Mouse (Mus musculus): Measurements from ENCODE around the gene Lsm7. TPM values are rescaled to one million over a fixed set of nuclear protein-coding genes. Genes with fewer than 3 reads are reported as not detected.
A peak's percentile ranks its signal among the peaks of the same experiment; 100 is the strongest.

Gene Lsm7
- polyA plus RNA-seq, 1 experiment from 2014 or later = 351 TPM

- 74% methylated on average over 7 of the region's 7 CpGs for WGBS
- H3K4me3 ChIP-seq = no peak overlapping the region
- no peaks in the 10 kb centered on the region for H3K9me3 ChIP-seq
Measured at GRCm38 (mm10) chr10:80814800-80815199, 40.2 kb downstream of the Lsm7 start.

DNA sequence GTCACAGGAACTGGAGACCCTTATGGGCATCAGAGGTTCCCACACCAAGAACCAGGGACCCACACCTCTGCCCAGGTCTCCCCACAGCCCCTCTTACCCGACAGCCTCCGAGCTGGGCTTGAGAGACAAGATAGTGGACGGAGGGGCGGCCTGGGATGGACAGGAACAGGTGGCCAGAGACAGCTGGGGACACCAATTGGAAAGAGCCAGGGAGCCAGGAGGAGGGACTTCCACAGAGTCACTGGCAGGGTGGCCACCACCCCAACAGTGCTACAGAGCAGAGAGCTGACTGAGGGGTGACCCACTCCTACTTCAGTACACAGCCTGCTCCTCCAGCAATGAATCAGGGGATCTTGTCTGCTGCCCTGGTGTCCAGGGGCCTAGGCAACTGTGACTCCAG is 41.6 kb downstream of the Lsm7 start, which contains the start of gene Jsrp1:
Jsrp1 (minus strand) TSS at position 133 of the 400 bp plus-strand sequence.
- Histone ChIP-seq H3K4me1 (peaks cover 21% of the 10 kb centered on the region), H3K4me3 (0 out of 2 replicates have a peak within 1 kb of the TSS, but pooled peaks have one; percentile 8), H3K27me3 (ENCODE audit: poor library complexity, severe bottlenecking) (peaks cover 51% of the 10 kb centered on the region), H3K9me3 (no peaks in the 10 kb centered on the region), H3K27ac (no peak within 1 kb of the TSS), H3K36me3 (replicated peaks) (no peaks in the 10 kb centered on the region)
- DNase-seq (ENCODE audit: extremely low spot score, low spot score) = no peak
- WGBS = 71% methylated on average over 4 of the region's 4 CpGs

More at GRCm38 (mm10) chr10:80814800-80815199, 40.2 kb downstream of the Lsm7 start:
- DNase-seq (ENCODE audit: extremely low spot score, low spot score) = no peak
- Histone ChIP-seq H3K4me1 (peaks cover 8% of the 10 kb centered on the region), H3K36me3 (replicated peaks) (no peaks in the 10 kb centered on the region), H3K27ac (no peak overlapping the region), H3K27me3 (ENCODE audit: poor library complexity, severe bottlenecking) (peaks cover 37% of the 10 kb centered on the region)

GRCm38 (mm10) chr10:80812391-80813041 is 42.5 kb downstream of the Lsm7 start:
- 0 out of 2 replicates have a peak overlapping the region, but pooled peaks have one; percentile 8 for H3K4me3 ChIP-seq
- 61% methylated on average over 5 of the region's 5 CpGs for WGBS
- peaks cover 30% of the 10 kb centered on the region for H3K4me1 ChIP-seq
- DNase-seq (ENCODE audit: extremely low spot score, low spot score) = no peak
- H3K27ac ChIP-seq = no peak overlapping the region
- H3K36me3 ChIP-seq (replicated peaks) = no peaks in the 10 kb centered on the region
- peaks cover 60% of the 10 kb centered on the region for H3K27me3 ChIP-seq (ENCODE audit: poor library complexity, severe bottlenecking)
- no peaks in the 10 kb centered on the region for H3K9me3 ChIP-seq

- Histone ChIP-seq H3K27me3 (ENCODE audit: poor library complexity, severe bottlenecking) (peaks cover 84% of the 10 kb centered on the region), H3K27ac (no peak overlapping the region), H3K36me3 (replicated peaks) (peaks cover 7% of the 10 kb centered on the region), H3K9me3 (no peaks in the 10 kb centered on the region), H3K4me1 (peaks cover 52% of the 10 kb centered on the region), H3K4me3 (peak overlapping the region; percentile 38)
- WGBS = 3% methylated on average over 20 of the region's 20 CpGs
- no peak for DNase-seq (ENCODE audit: extremely low spot score, low spot score)
Measured at GRCm38 (mm10) chr10:80810084-80810483, 44.9 kb downstream of the Lsm7 start.

- Histone ChIP-seq H3K9me3 (no peaks in the 10 kb centered on the region), H3K36me3 (replicated peaks) (peaks cover 17% of the 10 kb centered on the region), H3K4me3 (peak overlapping the region; percentile 61), H3K27me3 (ENCODE audit: poor library complexity, severe bottlenecking) (peaks cover 85% of the 10 kb centered on the region), H3K4me1 (peaks cover 57% of the 10 kb centered on the region), H3K27ac (peak overlapping the region; percentile 56)
- 7% methylated on average over 18 of the region's 18 CpGs for WGBS
- DNase-seq (ENCODE audit: extremely low spot score, low spot score) = no peak
Measured at GRCm38 (mm10) chr10:80808985-80809632, 45.9 kb downstream of the Lsm7 start.

GRCm38 (mm10) chr10:80808099-80808984 is 46.7 kb downstream of the Lsm7 start:
- Histone ChIP-seq H3K4me1 (peaks cover 57% of the 10 kb centered on the region), H3K27me3 (ENCODE audit: poor library complexity, severe bottlenecking) (peaks cover 82% of the 10 kb centered on the region), H3K4me3 (peak overlapping the region; percentile 61), H3K9me3 (no peaks in the 10 kb centered on the region), H3K36me3 (replicated peaks) (peaks cover 25% of the 10 kb centered on the region), H3K27ac (peak overlapping the region; percentile 56)
- 16% methylated on average over 40 of the region's 40 CpGs for WGBS
- peak; percentile 44 for DNase-seq (ENCODE audit: extremely low spot score, low spot score)

DNA sequence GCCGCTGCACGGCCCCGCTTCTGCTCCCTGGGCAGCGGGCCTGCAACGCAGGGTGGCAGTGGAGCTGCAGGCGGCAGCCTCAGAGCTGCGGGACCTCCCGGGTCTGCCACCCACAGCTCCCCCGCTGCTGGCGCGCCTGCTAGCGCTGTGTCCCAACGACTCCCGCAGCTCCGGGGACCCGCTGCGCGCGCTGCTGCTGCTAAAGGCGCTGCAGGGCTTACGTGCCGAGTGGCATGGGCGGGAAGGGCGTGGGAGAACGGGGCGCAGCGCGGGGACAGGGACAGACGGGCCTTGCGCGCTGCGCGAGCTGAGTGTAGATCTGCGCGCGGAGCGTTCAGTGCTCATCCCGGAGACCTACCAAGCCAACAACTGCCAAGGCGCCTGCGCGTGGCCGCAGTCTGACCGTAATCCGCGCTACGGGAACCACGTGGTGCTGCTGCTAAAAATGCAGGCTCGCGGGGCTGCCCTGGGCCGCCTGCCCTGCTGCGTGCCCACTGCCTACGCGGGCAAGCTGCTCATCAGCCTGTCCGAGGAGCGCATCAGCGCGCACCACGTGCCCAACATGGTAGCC is 47.9 kb downstream of the Lsm7 start:
- H3K36me3 ChIP-seq (replicated peaks) = peaks cover 37% of the 10 kb centered on the region
- H3K27me3 ChIP-seq (ENCODE audit: poor library complexity, severe bottlenecking) = peaks cover 71% of the 10 kb centered on the region
- 2% methylated on average over 58 of the region's 58 CpGs for WGBS
- H3K4me1 ChIP-seq = peaks cover 57% of the 10 kb centered on the region
- DNase-seq (ENCODE audit: extremely low spot score, low spot score) = peak; percentile 77
- H3K27ac ChIP-seq = peak overlapping the region; percentile 85
- H3K9me3 ChIP-seq = no peaks in the 10 kb centered on the region
- H3K4me3 ChIP-seq = peak overlapping the region; percentile 61

- peaks cover 57% of the 10 kb centered on the region for H3K4me1 ChIP-seq
- DNase-seq (ENCODE audit: extremely low spot score, low spot score) = peak; percentile 29
- peak overlapping the region; percentile 61 for H3K4me3 ChIP-seq
- H3K27ac ChIP-seq = peak overlapping the region; percentile 85
- H3K27me3 ChIP-seq (ENCODE audit: poor library complexity, severe bottlenecking) = peaks cover 65% of the 10 kb centered on the region
- peaks cover 43% of the 10 kb centered on the region for H3K36me3 ChIP-seq (replicated peaks)
- H3K9me3 ChIP-seq = no peaks in the 10 kb centered on the region
- 39% methylated on average over 34 of the region's 34 CpGs for WGBS
Measured at GRCm38 (mm10) chr10:80806341-80807056, 48.5 kb downstream of the Lsm7 start.

DNA sequence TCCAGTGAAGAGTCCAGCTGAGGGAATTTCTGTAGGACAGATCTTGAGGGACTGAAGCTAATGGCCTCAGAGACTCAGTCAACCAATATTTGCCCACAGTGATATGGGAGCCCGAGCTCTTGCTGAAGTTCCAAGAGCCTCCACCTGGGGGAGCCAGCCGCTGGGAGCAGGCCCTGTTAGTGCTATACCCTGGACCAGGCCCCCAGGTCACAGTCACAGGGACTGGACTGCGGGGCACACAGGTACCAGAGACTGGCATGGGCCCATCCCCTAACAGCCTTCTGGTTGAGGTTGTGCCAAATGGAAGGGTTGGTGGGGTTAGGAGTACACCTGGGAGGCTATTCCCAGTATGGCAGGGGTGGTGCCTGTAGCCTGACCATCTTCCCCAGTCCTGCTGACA is 49.1 kb downstream of the Lsm7 start:
- peak; percentile 77 for DNase-seq (ENCODE audit: extremely low spot score, low spot score)
- Histone ChIP-seq H3K4me3 (peak overlapping the region; percentile 61; the same call in 1 of the 2 replicates), H3K36me3 (replicated peaks) (peaks cover 49% of the 10 kb centered on the region), H3K4me1 (peaks cover 60% of the 10 kb centered on the region), H3K9me3 (no peaks in the 10 kb centered on the region), H3K27ac (no peak overlapping the region), H3K27me3 (ENCODE audit: poor library complexity, severe bottlenecking) (peaks cover 59% of the 10 kb centered on the region)
- WGBS = 23% methylated on average over 3 of the region's 3 CpGs

GRCm38 (mm10) chr10:80805322-80805721 is 49.7 kb downstream of the Lsm7 start:
- H3K27me3 ChIP-seq (ENCODE audit: poor library complexity, severe bottlenecking) = peaks cover 53% of the 10 kb centered on the region
- H3K9me3 ChIP-seq = no peaks in the 10 kb centered on the region
- DNase-seq (ENCODE audit: extremely low spot score, low spot score) = no peak
- 84% methylated on average over 5 of the region's 5 CpGs for WGBS
- H3K4me3 ChIP-seq = peak overlapping the region; percentile 61
- H3K36me3 ChIP-seq (replicated peaks) = peaks cover 55% of the 10 kb centered on the region
- peaks cover 63% of the 10 kb centered on the region for H3K4me1 ChIP-seq
- no peak overlapping the region for H3K27ac ChIP-seq

DNA sequence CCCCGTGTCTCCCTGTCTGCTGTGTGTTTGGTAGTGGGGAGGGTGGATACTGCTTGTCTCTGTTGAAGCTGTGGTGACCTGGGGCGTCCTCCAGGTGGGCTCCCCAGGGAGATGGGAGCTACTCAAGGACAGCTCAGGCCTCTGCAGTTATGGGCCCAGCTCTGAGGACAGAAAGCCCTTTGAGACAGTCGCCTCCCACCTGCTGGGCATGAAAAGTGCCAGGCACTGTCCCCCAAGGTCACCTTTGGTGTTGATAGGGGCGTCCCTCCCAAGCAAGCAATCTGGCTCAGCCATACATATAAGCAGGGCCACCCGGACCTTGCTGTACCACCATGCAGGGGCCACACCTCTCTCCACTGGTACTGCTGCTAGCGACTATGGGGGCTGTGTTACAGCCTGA is 50.1 kb downstream of the Lsm7 start, which contains the start of gene Amh:
Amh (plus strand) TSS at position 328 of the 400 bp plus-strand sequence.
- peaks cover 59% of the 10 kb centered on the region for H3K36me3 ChIP-seq (replicated peaks)

More for the DNA sequence above, 50.1 kb downstream of the Lsm7 start, which contains the start of gene Amh:
- peak within 1 kb of the TSS; percentile 61 for H3K4me3 ChIP-seq
- peaks cover 63% of the 10 kb centered on the region for H3K4me1 ChIP-seq
- no peak for DNase-seq (ENCODE audit: extremely low spot score, low spot score)
- no peaks in the 10 kb centered on the region for H3K9me3 ChIP-seq
- H3K27ac ChIP-seq = no peak within 1 kb of the TSS
- WGBS = 67% methylated on average over 6 of the region's 6 CpGs
- H3K27me3 ChIP-seq (ENCODE audit: poor library complexity, severe bottlenecking) = peaks cover 49% of the 10 kb centered on the region
